Mouse (Mus musculus): ENCODE data around the gene Ccdc146.

- TF ChIP-seq CTCF (IDR thresholded peaks at IDR 0.05; ENCODE audit: low read depth, low read length) (no peak), POLR2A (IDR thresholded peaks at IDR 0.05; ENCODE audit: insufficient read depth, low read length) (no peak)
Measured at GRCm38 (mm10) chr5:21267090-21267489, 157.4 kb downstream of the Ccdc146 start.

Measured in ES-Bruce4 (cell line).